Mouse (Mus musculus): ENCODE data around the gene Psmd1. TPM values are rescaled to one million over a fixed set of nuclear protein-coding genes. Genes with fewer than 3 reads are reported as not detected.

Psmd1 gene
- total and polyA plus RNA-seq, 2 experiments, result 57.3 to 81.6 TPM

GRCm38 (mm10) chr1:86186762-86187161 lies 122.6 kb downstream of the Psmd1 start:
- Histone ChIP-seq H3K4me3 (ENCODE audit: insufficient read depth, low read depth, low read length) (no peak overlapping the region), H3K27ac (replicated peaks; ENCODE audit: insufficient read depth, low read depth, low read length) (no peak overlapping the region), H3K79me2 (ENCODE audit: control insufficient read depth, insufficient read depth, low read length) (no peaks in the 10 kb centered on the region), H3K4me1 (ENCODE audit: control insufficient read depth, insufficient read depth, low read length) (no peaks in the 10 kb centered on the region), H3K27me3 (ENCODE audit: control insufficient read depth, insufficient read depth, low read length) (no peaks in the 10 kb centered on the region), H3K9ac (ENCODE audit: low read depth, low read length) (no peak overlapping the region), H3K36me3 (ENCODE audit: control insufficient read depth, insufficient read depth, low read length) (no peaks in the 10 kb centered on the region)
- TF ChIP-seq POLR2A (IDR thresholded peaks at IDR 0.05; ENCODE audit: extremely low read depth, insufficient read depth, low read length) (no peak), CTCF (IDR thresholded peaks at IDR 0.05; ENCODE audit: low read depth, low read length) (no peak)
- DNase-seq (ENCODE audit: extremely low read depth, low read depth, low spot score), result no peak
- WGBS, result 88% methylated on average over 7 of the region's 7 CpGs

DNA sequence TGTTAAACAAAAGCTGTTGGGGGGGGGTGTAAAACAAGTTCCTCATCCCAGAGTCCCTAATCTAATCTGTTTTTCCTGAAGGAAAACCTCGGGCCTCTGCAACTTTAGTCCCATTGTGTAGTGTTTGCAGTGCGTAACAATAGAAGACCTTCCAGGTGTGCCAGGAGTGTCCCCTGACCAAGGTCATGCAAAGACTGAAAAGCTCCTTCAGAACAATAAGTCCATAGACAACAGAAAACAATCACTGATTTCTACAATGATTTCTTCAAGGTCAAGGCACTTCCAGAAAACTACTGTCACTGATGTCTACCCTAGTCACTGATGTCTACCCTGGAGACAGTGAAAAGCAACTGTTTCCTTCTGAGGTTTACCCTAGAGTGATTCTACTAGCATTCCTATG lies 123.7 kb downstream of the Psmd1 start:
- TF ChIP-seq POLR2A (IDR thresholded peaks at IDR 0.05; ENCODE audit: extremely low read depth, insufficient read depth, low read length), result no peak
- no peak for TF ChIP-seq CTCF (IDR thresholded peaks at IDR 0.05; ENCODE audit: low read depth, low read length)
- Histone ChIP-seq H3K27me3 (ENCODE audit: control insufficient read depth, insufficient read depth, low read length) (no peaks in the 10 kb centered on the region), H3K27ac (replicated peaks; ENCODE audit: insufficient read depth, low read depth, low read length) (no peak overlapping the region), H3K4me3 (ENCODE audit: insufficient read depth, low read depth, low read length) (no peak overlapping the region), H3K36me3 (ENCODE audit: control insufficient read depth, insufficient read depth, low read length) (no peaks in the 10 kb centered on the region), H3K4me1 (ENCODE audit: control insufficient read depth, insufficient read depth, low read length) (no peaks in the 10 kb centered on the region), H3K9ac (ENCODE audit: low read depth, low read length) (no peak overlapping the region), H3K79me2 (ENCODE audit: control insufficient read depth, insufficient read depth, low read length) (no peaks in the 10 kb centered on the region)
- WGBS, result 59% methylated on average over 2 of the region's 2 CpGs
- no peak for DNase-seq (ENCODE audit: extremely low read depth, low read depth, low spot score)

GRCm38 (mm10) chr1:86188271-86188670 lies 124.1 kb downstream of the Psmd1 start:
- Histone ChIP-seq H3K79me2 (ENCODE audit: control insufficient read depth, insufficient read depth, low read length) (no peaks in the 10 kb centered on the region), H3K27me3 (ENCODE audit: control insufficient read depth, insufficient read depth, low read length) (no peaks in the 10 kb centered on the region), H3K4me1 (ENCODE audit: control insufficient read depth, insufficient read depth, low read length) (no peaks in the 10 kb centered on the region), H3K4me3 (ENCODE audit: insufficient read depth, low read depth, low read length) (no peak overlapping the region), H3K27ac (replicated peaks; ENCODE audit: insufficient read depth, low read depth, low read length) (no peak overlapping the region), H3K36me3 (ENCODE audit: control insufficient read depth, insufficient read depth, low read length) (no peaks in the 10 kb centered on the region), H3K9ac (ENCODE audit: low read depth, low read length) (no peak overlapping the region)
- 97% methylated on average over 2 of the region's 2 CpGs for WGBS
- TF ChIP-seq CTCF (IDR thresholded peaks at IDR 0.05; ENCODE audit: low read depth, low read length), result no peak
- no peak for TF ChIP-seq POLR2A (IDR thresholded peaks at IDR 0.05; ENCODE audit: extremely low read depth, insufficient read depth, low read length)
- no peak for DNase-seq (ENCODE audit: extremely low read depth, low read depth, low spot score)

Other genes with a start within 250 kb of the Psmd1 start
- 39.1 and 41.1 TPM in 2 replicates for gene Itm2c, start 170.1 kb upstream of the Psmd1 start, total RNA-seq (2014; rRNA removed)
- 48.3 and 60.1 TPM in 2 replicates for gene Itm2c, start 170.1 kb upstream of the Psmd1 start, polyA plus RNA-seq (2012; rRNA removed)
- gene 4933407L21Rik, start 135.9 kb upstream of the Psmd1 start, total RNA-seq (2014; rRNA removed), result not detected in 2 replicates
- gene 4933407L21Rik, start 135.9 kb upstream of the Psmd1 start, polyA plus RNA-seq (2012; rRNA removed), result not detected in 2 replicates
- gene Gpr55, start 103.4 kb upstream of the Psmd1 start, total RNA-seq (2014; rRNA removed), result 0.09 and 0.20 TPM in 2 replicates
- 0.04 TPM in 1 of 2 replicates, not detected in the other for gene Gpr55, start 103.4 kb upstream of the Psmd1 start, polyA plus RNA-seq (2012; rRNA removed)
- gene Spata3, start 47.6 kb upstream of the Psmd1 start, total RNA-seq (2014; rRNA removed), result not detected in 2 replicates
- gene Spata3, start 47.6 kb upstream of the Psmd1 start, polyA plus RNA-seq (2012; rRNA removed), result not detected in 2 replicates
- gene 2810459M11Rik, start 18.5 kb upstream of the Psmd1 start, total RNA-seq (2014; rRNA removed), result 39.0 and 44.0 TPM in 2 replicates
- gene 2810459M11Rik, start 18.5 kb upstream of the Psmd1 start, polyA plus RNA-seq (2012; rRNA removed), result 54.1 and 66.2 TPM in 2 replicates
- not detected in 2 replicates for gene Htr2b, start 47.6 kb downstream of the Psmd1 start, total RNA-seq (2014; rRNA removed)
- gene Htr2b, start 47.6 kb downstream of the Psmd1 start, polyA plus RNA-seq (2012; rRNA removed), result not detected in 2 replicates
- not detected in 2 replicates for gene Gm21972, start 69.2 kb downstream of the Psmd1 start, total RNA-seq (2014; rRNA removed)
- gene Gm21972, start 69.2 kb downstream of the Psmd1 start, polyA plus RNA-seq (2012; rRNA removed), result 0.39 TPM in 1 of 2 replicates, not detected in the other
- gene Armc9, start 90.4 kb downstream of the Psmd1 start, total RNA-seq (2014; rRNA removed), result 4.3 and 4.4 TPM in 2 replicates
- 2.6 and 3.2 TPM in 2 replicates for gene Armc9, start 90.4 kb downstream of the Psmd1 start, polyA plus RNA-seq (2012; rRNA removed)
- not detected in 2 replicates for gene B3gnt7, start 238.4 kb downstream of the Psmd1 start, total RNA-seq (2014; rRNA removed)
- 0.19 and 0.31 TPM in 2 replicates for gene B3gnt7, start 238.4 kb downstream of the Psmd1 start, polyA plus RNA-seq (2012; rRNA removed)